Mouse (Mus musculus) urinary bladder, postnatal 14 days (tissue): ENCODE data around the gene Snx6.
"Not testable (repeated sequence)": the region's sequence is repeated elsewhere in the genome, so short reads cannot be mapped to it uniquely, and the experiment has no call there.

Experiments used
- DNase-seq: peaks from one replicate; pipeline ENCODE4 v3.0.0; 2021; ENCODE audit warnings: low spot score

Gene Snx6

GRCm38 (mm10) chr12:54795153-54795998, at the start of gene Snx6:
Snx6 (minus strand) TSS chr12:54795703.
- DNase-seq, result peak; percentile 84

- no peak for DNase-seq
Measured at GRCm38 (mm10) chr12:54844415-54844814, 48.9 kb upstream of the Snx6 start.

- DNase-seq, result no peak
Measured at GRCm38 (mm10) chr12:54841576-54841975, 46.1 kb upstream of the Snx6 start.

- no peak for DNase-seq
Measured at GRCm38 (mm10) chr12:54839815-54840214, 44.3 kb upstream of the Snx6 start.

GRCm38 (mm10) chr12:54838931-54839330, 43.4 kb upstream of the Snx6 start:
- no peak for DNase-seq

GRCm38 (mm10) chr12:54835608-54836570, 40.4 kb upstream of the Snx6 start:
- DNase-seq, result no peak

- DNase-seq, result peak; percentile 83
Measured at GRCm38 (mm10) chr12:54834925-54835447, 39.5 kb upstream of the Snx6 start.

GRCm38 (mm10) chr12:54833856-54834399, 38.4 kb upstream of the Snx6 start:
- no peak for DNase-seq

GRCm38 (mm10) chr12:54831927-54832326, 36.4 kb upstream of the Snx6 start:
- not testable (repeated sequence) for DNase-seq

- peak; percentile 84 for DNase-seq
Measured at GRCm38 (mm10) chr12:54830574-54830973, 35.1 kb upstream of the Snx6 start.

- DNase-seq, result no peak
Measured at GRCm38 (mm10) chr12:54829876-54830275, 34.4 kb upstream of the Snx6 start.

GRCm38 (mm10) chr12:54828043-54828442, 32.5 kb upstream of the Snx6 start:
- DNase-seq, result no peak

GRCm38 (mm10) chr12:54825202-54825601, 29.7 kb upstream of the Snx6 start:
- DNase-seq, result no peak

- DNase-seq, result peak; percentile 26
Measured at GRCm38 (mm10) chr12:54822836-54823426, 27.4 kb upstream of the Snx6 start.

- DNase-seq, result no peak
Measured at GRCm38 (mm10) chr12:54820684-54821161, 25.2 kb upstream of the Snx6 start.

- no peak for DNase-seq
Measured at GRCm38 (mm10) chr12:54819181-54819935, 23.9 kb upstream of the Snx6 start.

GRCm38 (mm10) chr12:54810142-54810541, 14.6 kb upstream of the Snx6 start:
- DNase-seq, result no peak

- DNase-seq, result no peak
Measured at GRCm38 (mm10) chr12:54807481-54807880, 12.0 kb upstream of the Snx6 start.

GRCm38 (mm10) chr12:54806131-54806530, 10.6 kb upstream of the Snx6 start:
- DNase-seq, result no peak

GRCm38 (mm10) chr12:54805254-54806002, 9.9 kb upstream of the Snx6 start:
- no peak for DNase-seq
